Mouse (Mus musculus) activated CD4-positive, CD25-positive, alpha-beta regulatory T cell, adult 4 months (primary cell): ENCODE measurements around the gene Suclg2. TPM values are rescaled to one million over a fixed set of nuclear protein-coding genes. Genes with fewer than 3 reads are reported as not detected.

ENCODE experiments used
- ATAC-seq: one replicate; pipeline ENCODE4 v1.8.0; 2017
- polyA plus RNA-seq, 2 experiments: library from polyadenylated mRNA; unstranded; fragments of 100-300 nt; shearing (Covaris generic); gene quantifications; one replicate each; pipeline ENCODE4 v1.2.1; 2017

The Suclg2 gene
- polyA plus RNA-seq, 2 experiments from 2014 or later, result 22.3 to 24.7 TPM

DNA sequence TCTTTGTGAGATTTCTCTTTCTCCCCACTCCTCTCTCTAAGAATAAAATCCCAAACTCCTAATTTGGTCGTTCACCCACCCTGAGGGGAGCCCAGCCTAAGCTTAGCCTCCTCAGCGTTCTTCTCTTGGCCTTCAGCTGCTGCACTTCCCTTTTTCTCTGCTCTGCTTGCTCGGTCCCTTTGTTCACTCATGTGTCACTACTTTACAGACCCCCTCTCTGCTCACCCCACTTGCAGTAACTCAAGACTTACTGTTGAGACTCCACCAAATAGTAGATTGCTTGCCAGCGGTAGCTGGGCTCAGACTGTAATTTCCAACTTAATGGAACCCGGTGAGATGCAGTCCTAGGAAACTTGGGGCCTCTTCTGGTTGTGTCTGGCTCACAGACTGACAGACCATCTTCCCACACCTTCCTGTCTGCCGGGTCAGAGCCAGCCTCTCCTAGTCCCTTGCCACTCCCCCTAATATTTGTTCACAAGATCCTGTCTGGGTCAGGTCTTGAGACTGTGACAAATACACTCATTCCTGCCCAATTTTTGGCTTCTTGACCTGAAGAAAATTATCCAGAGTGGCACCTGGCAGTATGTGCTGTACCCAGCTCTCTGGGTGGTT is 166.2 kb downstream of the Suclg2 start:
- peak; percentile 69 for ATAC-seq

DNA sequence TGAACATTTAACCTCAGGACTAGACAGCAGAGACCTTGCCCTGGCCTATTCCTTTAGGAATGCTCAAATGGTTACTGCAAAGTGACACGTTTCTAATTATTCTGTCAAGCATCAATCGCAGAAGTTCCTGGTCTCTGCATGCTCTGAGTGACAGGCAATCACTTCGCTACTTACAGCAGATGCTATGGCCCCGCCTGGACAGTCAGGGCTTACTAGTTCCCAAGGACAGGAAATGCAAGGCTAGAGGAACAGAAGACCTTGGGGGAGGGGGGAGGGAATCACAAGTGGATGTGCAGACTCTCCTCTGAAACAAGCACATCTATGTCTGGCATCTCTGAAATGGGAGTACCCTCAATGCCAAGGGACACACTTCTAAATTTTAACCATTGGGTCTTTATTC is 167.6 kb downstream of the Suclg2 start:
- ATAC-seq, result no peak

GRCm38 (mm10) chr6:95546189-95546832 is 172.3 kb downstream of the Suclg2 start:
- ATAC-seq, result no peak

- no peak for ATAC-seq
These were observed 172.9 kb downstream of the Suclg2 start for GRCm38 (mm10) chr6:95545714-95546113.

GRCm38 (mm10) chr6:95545296-95545695 is 173.3 kb downstream of the Suclg2 start:
- no peak for ATAC-seq

DNA sequence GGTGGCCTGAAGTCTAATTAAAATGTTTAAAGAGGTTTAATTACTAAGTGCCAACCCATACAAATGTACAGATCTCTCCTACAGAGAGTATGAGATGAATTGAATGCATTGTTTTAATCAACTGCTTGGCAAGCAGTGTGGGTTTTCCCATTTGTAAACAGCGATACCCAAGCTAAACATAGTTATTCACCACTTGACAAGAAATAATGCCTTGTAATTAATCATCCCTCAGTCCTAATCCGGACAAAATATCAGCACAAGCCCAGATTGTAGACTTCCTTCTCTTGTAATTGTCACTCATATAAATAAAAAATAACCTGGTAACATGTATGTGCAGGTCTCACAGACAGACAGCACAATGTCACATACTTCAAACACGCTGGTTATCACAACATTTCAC is 183.4 kb downstream of the Suclg2 start:
- ATAC-seq, result no peak

GRCm38 (mm10) chr6:95519846-95520245 is 198.8 kb downstream of the Suclg2 start:
- ATAC-seq, result no peak

GRCm38 (mm10) chr6:95518406-95518805 is 200.2 kb downstream of the Suclg2 start:
- no peak for ATAC-seq

DNA sequence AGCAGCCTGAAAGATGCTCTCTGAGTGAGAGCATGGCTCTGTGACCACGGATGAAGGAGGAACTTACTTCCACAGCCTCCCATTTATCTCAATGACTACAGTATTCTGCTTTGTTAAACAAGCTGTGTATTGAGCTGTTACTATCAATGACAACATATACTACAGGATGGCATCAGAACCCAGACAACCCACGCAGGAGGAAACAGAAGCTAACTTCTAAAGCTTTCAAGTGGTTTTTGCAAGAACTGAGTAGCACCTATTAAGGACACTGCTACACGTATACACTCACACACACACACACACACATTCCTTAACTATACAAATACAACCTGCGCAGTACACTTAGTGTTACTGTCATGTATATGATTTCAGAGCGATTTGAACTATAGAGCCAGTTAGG is 202.9 kb downstream of the Suclg2 start:
- ATAC-seq, result peak; percentile 86

DNA sequence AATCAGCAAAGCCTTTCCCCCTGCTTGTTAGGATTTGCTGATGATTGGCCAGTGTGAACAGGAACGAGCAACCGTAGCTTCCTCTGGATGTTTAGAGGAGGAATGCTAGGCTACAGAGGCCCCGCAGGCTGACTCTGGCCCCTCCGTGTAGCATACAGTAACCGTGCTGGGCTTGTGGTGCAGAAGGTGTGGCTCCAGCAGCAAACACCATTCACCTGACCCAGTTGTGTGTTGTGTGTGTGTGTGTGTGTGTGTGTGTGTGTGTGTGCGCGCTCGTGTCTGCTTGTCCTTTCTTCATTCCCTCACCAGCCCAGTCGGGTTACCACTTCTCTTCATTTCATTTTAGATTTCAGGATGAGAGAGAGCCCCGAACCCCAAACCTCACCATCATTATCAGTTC is 203.9 kb downstream of the Suclg2 start:
- no peak for ATAC-seq

DNA sequence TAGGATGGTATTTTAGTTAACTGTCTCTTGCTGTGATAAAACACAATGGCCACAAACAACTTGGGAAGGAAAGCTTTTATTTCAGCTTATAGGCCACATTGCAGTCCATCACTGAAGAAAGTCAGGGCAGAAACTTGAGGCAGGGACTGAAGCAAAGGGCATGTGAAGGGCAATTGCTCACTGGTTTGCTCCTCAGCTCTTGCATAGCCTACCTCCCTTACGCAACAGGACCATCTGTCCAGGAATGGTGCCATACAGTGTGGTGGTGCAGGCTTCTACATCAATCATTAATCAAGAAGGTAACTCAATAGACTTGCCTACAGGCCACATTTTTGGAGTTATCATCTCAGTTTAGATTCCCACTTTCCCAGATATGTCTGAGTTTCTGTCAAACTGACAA is 206.9 kb downstream of the Suclg2 start:
- ATAC-seq, result no peak

- no peak for ATAC-seq
These were observed 217.8 kb downstream of the Suclg2 start for GRCm38 (mm10) chr6:95500771-95501170.

DNA sequence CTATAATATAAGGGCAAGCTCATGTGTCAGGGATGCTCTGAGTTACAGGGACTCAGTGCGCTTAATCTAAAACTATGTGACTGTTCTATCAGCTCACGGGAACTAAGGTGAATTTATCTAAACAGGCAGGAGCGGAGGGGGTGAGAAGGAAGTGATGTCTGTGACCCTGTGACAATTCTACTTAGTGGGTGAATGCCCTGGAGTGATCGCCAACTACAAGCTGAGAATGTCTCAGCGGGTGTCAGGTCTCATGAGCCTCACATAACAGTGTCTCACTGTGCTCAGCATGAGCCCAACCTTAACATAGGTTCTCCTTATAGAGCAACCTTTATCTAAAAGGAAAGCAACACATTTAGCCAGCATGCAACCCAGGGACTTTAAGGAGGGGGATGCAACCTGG is 219.0 kb downstream of the Suclg2 start:
- ATAC-seq, result no peak

- ATAC-seq, result no peak
These were observed 226.2 kb downstream of the Suclg2 start for GRCm38 (mm10) chr6:95492216-95492956.

- no peak for ATAC-seq
These were observed 227.6 kb downstream of the Suclg2 start for GRCm38 (mm10) chr6:95491043-95491442.

GRCm38 (mm10) chr6:95485791-95486190 is 232.8 kb downstream of the Suclg2 start:
- no peak for ATAC-seq

DNA sequence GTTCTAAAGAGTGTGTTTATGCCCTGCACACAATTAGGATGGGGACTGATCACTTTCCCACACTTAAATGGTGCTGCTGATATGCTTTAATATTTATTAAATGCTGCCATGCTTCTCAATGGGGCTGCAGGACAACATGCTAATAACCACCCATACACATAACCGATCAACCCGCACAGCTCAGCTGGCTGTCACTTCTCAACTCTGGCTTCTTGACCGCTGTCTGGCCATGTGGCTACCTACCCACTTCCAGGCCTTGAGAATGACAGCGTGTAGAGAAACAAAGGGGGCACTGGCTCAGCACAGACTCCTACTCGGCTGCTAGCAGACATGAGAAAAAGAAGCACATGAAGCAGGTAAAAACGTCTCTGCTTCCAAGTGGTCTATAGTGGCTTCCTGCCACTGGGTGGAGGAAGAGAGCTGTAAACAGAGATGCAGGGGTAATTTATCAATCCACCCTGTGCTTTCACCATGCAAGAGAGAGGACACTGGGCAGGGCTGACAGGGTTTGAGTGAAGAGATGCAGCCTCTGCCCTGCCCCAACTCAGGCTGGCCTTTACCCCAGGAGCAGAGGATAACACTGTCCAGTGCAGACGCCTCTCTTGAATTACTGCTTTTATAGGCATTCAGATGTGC is 234.3 kb downstream of the Suclg2 start:
- peak; percentile 40 for ATAC-seq

- no peak for ATAC-seq
These were observed 234.9 kb downstream of the Suclg2 start for GRCm38 (mm10) chr6:95483686-95484085.

DNA sequence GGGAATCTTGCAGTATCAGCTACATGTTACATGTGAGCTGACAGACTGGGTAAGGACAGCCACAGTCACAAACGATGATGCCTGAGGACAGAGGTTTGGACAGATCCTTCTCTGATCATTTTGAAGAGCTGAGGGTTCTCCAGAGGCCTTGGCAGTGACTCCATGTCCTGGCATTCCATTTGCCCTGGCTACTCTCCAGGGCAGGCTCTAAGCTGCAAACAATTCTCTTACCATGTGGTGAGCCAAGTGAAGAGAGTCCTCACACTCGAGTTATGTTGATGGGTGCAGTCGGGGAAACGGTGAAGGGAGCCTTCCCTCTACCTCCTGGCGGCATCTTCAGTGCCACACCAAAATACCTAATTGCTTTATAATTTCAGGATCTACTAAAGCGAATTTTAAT is 235.5 kb downstream of the Suclg2 start:
- no peak for ATAC-seq

- no peak for ATAC-seq
These were observed 238.8 kb downstream of the Suclg2 start for GRCm38 (mm10) chr6:95479801-95480200.

DNA sequence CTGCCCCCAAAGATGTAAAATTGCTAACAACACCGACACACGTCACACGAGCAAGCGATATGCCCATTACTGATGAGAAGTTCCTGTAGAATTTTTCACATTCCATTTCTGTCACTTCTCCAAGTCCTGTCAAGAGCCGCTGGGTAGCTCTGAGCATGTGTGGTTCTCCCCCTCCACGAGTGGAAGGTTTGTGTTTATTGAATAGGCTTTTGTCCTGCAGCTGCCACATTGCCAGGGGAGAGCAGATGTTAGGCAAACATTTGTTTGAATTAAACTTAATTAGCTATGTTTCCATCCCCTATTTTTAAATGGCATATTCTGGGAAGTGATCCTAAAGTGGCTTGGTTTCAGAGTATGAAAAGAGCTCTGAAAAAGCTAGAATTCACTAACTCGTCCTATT is 249.1 kb downstream of the Suclg2 start:
- ATAC-seq, result no peak

DNA sequence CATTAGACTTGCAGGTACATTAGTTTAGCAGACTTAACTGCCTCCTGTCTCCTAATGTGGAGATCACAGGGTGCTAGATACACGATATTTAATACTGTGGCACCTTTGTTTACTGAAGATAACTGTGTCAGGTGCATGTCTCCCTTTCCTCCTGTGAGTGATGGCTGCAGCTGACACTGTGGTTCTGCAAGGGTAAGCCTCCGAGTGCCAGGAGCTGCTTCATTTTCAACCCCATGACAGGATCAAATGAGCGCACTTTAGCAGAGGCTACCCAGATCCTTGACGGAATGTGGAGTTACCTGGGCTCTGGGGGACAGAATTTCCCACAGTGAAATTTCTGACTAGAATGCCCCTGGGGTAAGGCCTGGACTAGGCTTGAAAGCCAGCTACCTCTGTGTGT is 253.3 kb downstream of the Suclg2 start:
- ATAC-seq, result no peak

GRCm38 (mm10) chr6:95459372-95459771 is 259.2 kb downstream of the Suclg2 start:
- no peak for ATAC-seq

DNA sequence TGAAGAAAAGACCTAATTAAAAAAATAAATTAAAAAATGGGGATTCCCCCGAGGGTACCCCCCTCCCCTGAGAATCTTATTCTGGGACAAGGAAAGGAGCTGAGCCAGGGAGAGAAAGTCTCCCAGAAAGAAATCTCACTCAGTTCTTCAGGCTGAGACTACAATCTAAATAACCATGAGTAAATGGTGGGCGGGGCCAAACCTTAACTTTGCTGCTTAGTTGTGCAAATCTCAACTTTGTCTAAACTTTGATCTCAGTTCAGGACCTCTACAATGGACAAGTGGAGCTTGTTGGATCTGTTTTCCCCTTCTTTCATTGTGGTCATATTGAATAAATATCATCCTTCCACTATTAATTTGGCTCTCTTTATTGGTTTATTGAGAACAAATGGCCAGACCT is 272.4 kb downstream of the Suclg2 start:
- ATAC-seq, result no peak
